Mouse (Mus musculus): Measurements from ENCODE around the gene Ttll2.
"Not testable (repeated sequence)": the region's sequence is repeated elsewhere in the genome, so short reads cannot be mapped to it uniquely, and the experiment has no call there.

Gene Ttll2

DNA sequence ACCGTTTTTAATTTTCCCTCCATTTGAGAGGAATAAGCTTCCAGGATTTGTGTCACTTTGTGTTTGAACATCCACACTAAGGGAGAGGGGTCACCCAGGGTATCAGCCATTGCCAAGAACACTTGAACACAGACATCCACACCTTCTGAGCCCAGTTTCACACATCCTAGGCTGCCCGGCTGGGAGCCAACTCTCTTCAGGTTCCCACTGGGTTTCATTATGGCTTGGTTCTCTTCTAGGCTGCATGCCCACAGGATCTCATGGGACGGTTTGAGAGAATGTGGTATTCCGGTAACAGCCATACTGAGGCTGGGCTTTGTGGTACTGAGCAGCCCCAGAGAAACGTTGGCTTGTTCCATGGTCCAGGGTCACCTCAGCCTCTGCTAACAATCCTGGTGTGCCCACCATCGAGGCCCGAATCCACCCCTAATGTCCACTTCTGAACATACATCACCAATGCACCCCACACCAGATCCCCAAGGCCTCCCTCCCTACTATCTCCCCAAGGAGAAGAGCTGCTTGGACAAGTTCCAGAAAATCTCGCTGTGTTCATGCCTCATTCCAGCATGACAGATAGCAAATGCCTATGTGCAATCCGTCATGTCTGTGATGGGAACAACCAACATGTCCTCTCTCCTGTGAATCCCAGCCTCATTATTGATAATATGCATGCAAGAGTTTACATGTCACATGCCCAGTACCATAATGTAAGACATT, 8.4 kb upstream of the Ttll2 start:
- not testable (repeated sequence) for DNase-seq (ENCODE audit: low read depth)

GRCm38 (mm10) chr17:7359806-7360205, 7.3 kb upstream of the Ttll2 start:
- not testable (repeated sequence) for DNase-seq (ENCODE audit: low read depth)

DNA sequence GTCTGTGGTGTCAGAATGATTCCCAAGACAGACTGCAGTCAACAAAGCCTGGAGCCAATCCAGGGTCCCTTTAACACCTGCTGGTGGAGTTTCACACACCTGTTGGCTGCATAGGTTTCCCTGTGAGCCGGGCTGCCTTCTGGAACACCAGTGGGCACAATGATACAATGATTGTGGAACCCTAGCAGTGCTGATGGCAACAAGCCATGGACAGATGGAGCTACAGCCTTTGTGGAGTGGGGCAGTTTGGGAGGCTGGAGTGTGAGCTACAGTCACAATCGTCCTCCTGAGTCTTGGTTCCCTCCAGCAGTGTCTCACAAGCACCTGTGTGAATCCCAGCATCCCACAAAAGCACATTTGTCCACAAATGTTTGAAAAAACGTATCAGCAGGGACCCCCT, 3.7 kb downstream of the Ttll2 start:
- DNase-seq (ENCODE audit: low read depth) = not testable (repeated sequence)

GRCm38 (mm10) chr17:7337381-7337780, 15.1 kb downstream of the Ttll2 start:
- DNase-seq (ENCODE audit: low read depth) = not testable (repeated sequence)

DNA sequence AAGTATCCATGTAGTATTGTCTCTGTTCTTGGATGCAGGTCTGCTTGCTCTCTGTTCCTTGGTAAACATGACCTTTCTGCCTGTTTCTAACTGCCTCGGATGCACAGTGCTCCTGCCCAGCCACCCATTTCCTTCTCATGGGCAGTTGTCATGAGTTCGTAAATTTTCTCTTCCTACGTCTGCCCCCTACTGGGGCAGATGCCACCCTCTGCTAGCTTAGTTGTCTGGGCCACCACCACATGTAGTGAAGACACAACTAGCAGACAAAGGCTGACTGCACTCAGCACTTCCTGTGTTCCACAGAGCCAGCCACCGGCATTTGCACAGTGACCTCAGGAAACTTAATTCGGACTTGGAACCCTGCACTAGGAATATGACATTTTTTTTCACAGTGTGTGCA, 19.8 kb downstream of the Ttll2 start:
- not testable (repeated sequence) for DNase-seq (ENCODE audit: low read depth)

GRCm38 (mm10) chr17:7326415-7326814, 26.1 kb downstream of the Ttll2 start:
- not testable (repeated sequence) for DNase-seq (ENCODE audit: low read depth)

DNA sequence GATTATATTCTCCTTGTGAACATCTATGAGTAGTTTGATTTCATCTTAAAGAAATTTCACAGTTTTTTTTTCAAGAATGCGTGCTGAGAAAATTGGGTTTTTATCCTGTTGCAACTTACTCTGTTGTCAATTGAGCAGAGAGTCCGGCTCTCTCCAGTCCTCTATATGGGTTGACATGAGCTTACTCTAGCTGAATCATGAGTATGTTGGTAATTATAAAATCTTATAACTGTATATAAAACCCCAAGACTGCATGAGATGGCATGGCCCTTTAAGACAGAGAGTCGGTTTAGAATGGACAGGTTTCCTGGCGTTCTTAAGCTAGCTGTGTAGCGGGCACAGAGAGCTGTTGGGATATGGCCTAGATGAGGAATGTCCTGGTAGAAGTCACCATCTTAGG, 28.1 kb downstream of the Ttll2 start, which contains the start of gene Tcp10a:
Tcp10a (plus strand) TSS at position 301 of the 400 bp plus-strand sequence.
- DNase-seq (ENCODE audit: low read depth) = not testable (repeated sequence)

- not testable (repeated sequence) for DNase-seq (ENCODE audit: low read depth)
Measured at GRCm38 (mm10) chr17:7319789-7320188, 32.7 kb downstream of the Ttll2 start.

- DNase-seq (ENCODE audit: low read depth) = not testable (repeated sequence)
Measured at GRCm38 (mm10) chr17:7315693-7316382, 36.7 kb downstream of the Ttll2 start.

GRCm38 (mm10) chr17:7306278-7307196, 46.0 kb downstream of the Ttll2 start:
- not testable (repeated sequence) for DNase-seq (ENCODE audit: low read depth)

All from c-Kit-positive CD71-negative TER-119-negative erythroid progenitor cells, embryonic 14.5 days (primary cell).